Mouse (Mus musculus): Measurements from ENCODE around the gene Sgo2b. TPM values are rescaled to one million over a fixed set of nuclear protein-coding genes. Genes with fewer than 3 reads are reported as not detected.
"Not testable (repeated sequence)": the region's sequence is repeated elsewhere in the genome, so short reads cannot be mapped to it uniquely, and the experiment has no call there.

Gene Sgo2b
- not detected in 2 replicates for polyA plus RNA-seq (2016; fragmentation: Nextera tagmentation; extraction: Ambion mirVana)

- Histone ChIP-seq H3K9ac (no peak within 1 kb of the TSS), H3K4me3 (replicated peaks) (peak within 1 kb of the TSS; percentile 36), H3K27me3 (no peaks in the 10 kb centered on the region; the same call in none of the 2 replicates), H3K4me2 (peak within 1 kb of the TSS; percentile 70), H3K9me3 (no peaks in the 10 kb centered on the region), H3K36me3 (replicated peaks) (no peaks in the 10 kb centered on the region), H3K27ac (no peak within 1 kb of the TSS), H3K4me1 (peaks cover 6% of the 10 kb centered on the region; the same call in 1 of the 2 replicates)
- ATAC-seq (ENCODE audit: low FRiP score): peak; percentile 82
- 8% methylated on average over 28 of the region's 30 CpGs for WGBS
Observed at GRCm38 (mm10) chr8:63951626-63952377, at the start of gene Sgo2b. TSS of gene Sgo2b (minus strand) at chr8:63952248.

DNA sequence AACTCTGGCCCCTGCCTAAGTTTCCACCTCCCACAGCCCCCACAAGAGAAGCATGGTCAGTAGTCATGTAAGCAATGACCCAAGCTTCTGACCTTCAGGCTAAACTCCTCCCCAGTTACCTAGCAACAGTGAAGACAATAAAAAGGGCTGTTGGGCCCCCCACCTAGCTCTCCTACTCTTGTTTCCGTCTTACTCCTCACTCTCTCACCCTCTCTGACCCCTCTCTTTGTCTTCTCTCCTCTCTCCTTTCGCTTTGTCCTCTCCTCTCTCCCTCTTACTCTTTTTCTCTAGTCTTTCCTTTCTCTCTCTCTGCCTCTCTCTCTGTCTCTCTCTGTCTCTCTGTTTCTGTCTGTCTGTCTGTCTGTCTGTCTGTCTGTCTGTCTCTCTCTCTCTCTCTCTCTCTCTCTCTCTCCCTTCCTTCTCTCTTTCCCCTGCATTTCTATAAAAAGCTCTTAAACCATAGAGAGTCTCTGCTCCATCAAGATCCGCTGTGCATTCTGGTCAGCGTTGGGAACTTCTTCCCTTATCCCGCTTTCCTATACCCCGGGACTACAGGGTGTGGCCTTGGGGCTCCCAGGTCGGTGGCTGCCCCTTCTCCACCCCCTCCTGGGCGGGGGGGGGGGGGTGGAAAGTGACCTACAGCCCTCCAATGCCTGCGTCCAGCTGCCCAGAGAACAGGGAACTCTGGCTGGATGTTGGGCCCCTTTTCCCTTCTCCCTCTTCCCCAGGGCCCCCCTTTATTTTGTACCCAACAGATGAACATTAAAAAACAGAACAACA, 18.8 kb upstream of the Sgo2b start:
- H3K4me1 ChIP-seq; H3K4me3 ChIP-seq (replicated peaks); H3K27ac ChIP-seq; ATAC-seq (ENCODE audit: low FRiP score); H3K9me3 ChIP-seq; H3K9ac ChIP-seq; H3K36me3 ChIP-seq (replicated peaks); H3K4me2 ChIP-seq; H3K27me3 ChIP-seq: not testable (repeated sequence)
- WGBS: 38% methylated on average over 8 of the region's 9 CpGs

GRCm38 (mm10) chr8:63961032-63961785, 9.2 kb upstream of the Sgo2b start:
- no peak overlapping the region for H3K27ac ChIP-seq
- H3K36me3 ChIP-seq (replicated peaks): no peaks in the 10 kb centered on the region
- no peak overlapping the region for H3K9ac ChIP-seq
- no peak overlapping the region for H3K4me2 ChIP-seq
- H3K4me3 ChIP-seq (replicated peaks): no peak overlapping the region
- no peak for ATAC-seq (ENCODE audit: low FRiP score)
- 80% methylated on average over 3 of the region's 3 CpGs for WGBS
- H3K27me3 ChIP-seq: no peaks in the 10 kb centered on the region
- no peaks in the 10 kb centered on the region for H3K4me1 ChIP-seq
- 0 out of 2 replicates have a peak, but pooled peaks cover 3% of the 10 kb centered on the region for H3K9me3 ChIP-seq

DNA sequence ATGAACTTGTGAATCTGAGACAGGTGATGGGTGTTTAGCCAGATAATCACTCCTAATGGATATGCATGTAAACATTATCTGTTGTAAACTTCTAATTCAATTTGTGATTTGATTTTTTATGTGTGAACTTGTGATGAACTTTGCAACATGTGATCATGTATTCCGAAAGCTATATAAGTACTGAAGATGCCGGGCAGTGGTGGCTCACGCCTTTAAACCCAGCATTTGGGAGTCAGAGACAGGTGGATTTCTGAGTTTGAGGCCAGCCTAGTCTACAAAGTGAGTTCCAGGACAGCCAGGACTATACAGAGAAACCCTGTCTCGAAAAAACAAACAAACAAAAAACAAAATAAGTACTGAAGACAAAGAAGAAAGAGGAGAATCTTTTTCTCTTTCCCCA, 1.8 kb upstream of the Sgo2b start:
- WGBS: 90% methylated on average over 4 of the region's 4 CpGs
- ATAC-seq (ENCODE audit: low FRiP score): not testable (repeated sequence)

DNA sequence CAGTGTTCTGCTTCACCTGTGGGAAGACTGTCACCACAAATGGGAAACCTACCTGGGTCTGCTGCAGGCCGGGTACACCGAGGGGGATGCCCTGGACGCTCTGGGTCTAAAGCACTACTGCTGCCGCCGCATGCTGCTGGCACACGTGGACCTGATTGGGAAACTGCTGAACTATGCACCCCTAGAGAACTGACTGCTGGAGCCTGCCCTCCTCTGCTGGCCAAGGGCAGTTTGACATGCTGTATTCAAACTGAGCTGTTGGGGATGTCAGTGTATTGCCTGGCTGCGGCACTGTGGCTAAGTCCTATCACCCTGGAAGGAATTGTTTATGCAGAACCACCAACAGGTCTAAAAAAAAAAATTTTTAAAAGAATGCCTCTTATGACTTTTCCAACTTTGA, 18.9 kb downstream of the Sgo2b start:
- H3K4me2 ChIP-seq: no peak overlapping the region
- no peak overlapping the region for H3K9ac ChIP-seq
- no peaks in the 10 kb centered on the region for H3K4me1 ChIP-seq
- no peak overlapping the region for H3K4me3 ChIP-seq (replicated peaks)
- H3K36me3 ChIP-seq (replicated peaks): no peaks in the 10 kb centered on the region
- 70% methylated on average over 7 of the region's 7 CpGs for WGBS
- no peaks in the 10 kb centered on the region for H3K27me3 ChIP-seq
- no peak overlapping the region for H3K27ac ChIP-seq
- no peak for ATAC-seq (ENCODE audit: low FRiP score)
- H3K9me3 ChIP-seq: no peaks in the 10 kb centered on the region

More for the DNA sequence above, 1.8 kb upstream of the Sgo2b start:
- not testable (repeated sequence) for H3K9me3 ChIP-seq; H3K36me3 ChIP-seq (replicated peaks); H3K27me3 ChIP-seq; H3K9ac ChIP-seq; H3K4me1 ChIP-seq; H3K27ac ChIP-seq; H3K4me2 ChIP-seq; H3K4me3 ChIP-seq (replicated peaks)

- H3K9ac ChIP-seq: no peak overlapping the region
- H3K27me3 ChIP-seq: no peaks in the 10 kb centered on the region
- no peak for ATAC-seq (ENCODE audit: low FRiP score)
- H3K4me1 ChIP-seq: no peaks in the 10 kb centered on the region
- H3K36me3 ChIP-seq (replicated peaks): no peaks in the 10 kb centered on the region
- no peak overlapping the region for H3K4me3 ChIP-seq (replicated peaks)
- H3K27ac ChIP-seq: no peak overlapping the region
- no peaks in the 10 kb centered on the region for H3K9me3 ChIP-seq
- H3K4me2 ChIP-seq: no peak overlapping the region
- WGBS: 49% methylated on average over 3 of the region's 3 CpGs
Observed at GRCm38 (mm10) chr8:63929301-63930097, 22.5 kb downstream of the Sgo2b start.

GRCm38 (mm10) chr8:63921257-63921960, 30.6 kb downstream of the Sgo2b start:
- Histone ChIP-seq H3K9me3 (no peaks in the 10 kb centered on the region), H3K4me3 (replicated peaks) (no peak overlapping the region), H3K27ac (no peak overlapping the region), H3K4me1 (no peaks in the 10 kb centered on the region), H3K4me2 (no peak overlapping the region), H3K36me3 (replicated peaks) (no peaks in the 10 kb centered on the region), H3K27me3 (no peaks in the 10 kb centered on the region), H3K9ac (no peak overlapping the region)
- 50% methylated on average over 4 of the region's 4 CpGs for WGBS
- ATAC-seq (ENCODE audit: low FRiP score): no peak

DNA sequence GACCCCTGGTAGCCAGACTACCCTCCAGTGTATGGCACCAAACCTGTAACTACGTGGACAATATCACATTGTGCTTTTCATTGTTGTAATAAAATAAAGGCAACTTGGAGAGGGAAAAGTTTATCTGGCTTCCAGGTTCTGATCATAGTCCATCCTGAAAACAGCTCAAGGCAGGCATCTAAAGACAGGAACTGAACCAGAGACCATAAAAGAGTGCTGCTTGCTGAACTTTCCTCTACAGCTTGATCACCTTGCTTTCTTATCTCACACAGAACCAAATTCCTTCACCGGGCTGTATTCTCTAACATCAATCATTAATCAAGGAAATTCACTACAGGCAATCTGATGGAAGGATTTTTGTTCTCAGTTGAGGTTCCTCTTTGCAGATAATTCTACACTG, 57.0 kb downstream of the Sgo2b start:
- H3K4me2 ChIP-seq: no peak overlapping the region
- H3K4me1 ChIP-seq: no peaks in the 10 kb centered on the region
- 74% methylated on average over 2 of the region's 2 CpGs for WGBS
- H3K9ac ChIP-seq: no peak overlapping the region
- no peaks in the 10 kb centered on the region for H3K36me3 ChIP-seq (replicated peaks)
- ATAC-seq (ENCODE audit: low FRiP score): no peak
- H3K4me3 ChIP-seq (replicated peaks): no peak overlapping the region
- H3K27ac ChIP-seq: no peak overlapping the region
- no peaks in the 10 kb centered on the region for H3K27me3 ChIP-seq
- H3K9me3 ChIP-seq: no peaks in the 10 kb centered on the region

GRCm38 (mm10) chr8:63878353-63878752, 73.7 kb downstream of the Sgo2b start:
- H3K9me3 ChIP-seq: no peaks in the 10 kb centered on the region
- no peak overlapping the region for H3K27ac ChIP-seq
- WGBS: 85% methylated on average over 4 of the region's 4 CpGs
- no peaks in the 10 kb centered on the region for H3K27me3 ChIP-seq
- no peak overlapping the region for H3K4me3 ChIP-seq (replicated peaks)
- H3K9ac ChIP-seq: no peak overlapping the region
- H3K36me3 ChIP-seq (replicated peaks): no peaks in the 10 kb centered on the region
- H3K4me2 ChIP-seq: no peak overlapping the region
- 0 out of 2 replicates have a peak, but pooled peaks have one; percentile 20 for ATAC-seq (ENCODE audit: low FRiP score)
- no peaks in the 10 kb centered on the region for H3K4me1 ChIP-seq

- no peaks in the 10 kb centered on the region for H3K27me3 ChIP-seq
- H3K9me3 ChIP-seq: no peaks in the 10 kb centered on the region
- peak; percentile 88 for ATAC-seq (ENCODE audit: low FRiP score)
- WGBS: 24% methylated on average over 6 of the region's 6 CpGs
- no peak overlapping the region for H3K27ac ChIP-seq
- H3K4me2 ChIP-seq: no peak overlapping the region
- H3K4me3 ChIP-seq (replicated peaks): no peak overlapping the region
- H3K9ac ChIP-seq: no peak overlapping the region
- no peaks in the 10 kb centered on the region for H3K4me1 ChIP-seq
- no peaks in the 10 kb centered on the region for H3K36me3 ChIP-seq (replicated peaks)
Observed at GRCm38 (mm10) chr8:63877393-63877792, 74.7 kb downstream of the Sgo2b start.

DNA sequence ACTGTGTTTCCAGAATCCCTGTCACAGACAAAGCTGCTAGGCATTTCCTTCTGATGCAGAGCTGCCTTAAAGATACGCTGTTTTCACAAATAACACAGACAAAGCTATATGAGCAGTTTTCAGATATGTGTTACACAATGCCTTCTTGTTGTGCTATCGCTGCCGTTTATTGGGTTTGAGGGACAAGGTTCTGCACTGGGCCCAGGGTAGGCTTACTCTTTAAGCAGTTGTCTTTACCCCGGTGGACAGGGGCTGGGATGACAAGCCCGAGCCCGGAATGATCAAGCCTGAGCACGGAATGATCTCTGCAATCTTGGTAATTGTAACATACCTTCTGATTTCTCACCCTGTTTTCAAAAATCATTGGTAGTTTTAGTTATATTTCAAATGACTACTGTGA, 75.1 kb downstream of the Sgo2b start:
- WGBS: 93% methylated on average over 7 of the region's 7 CpGs
- H3K27ac ChIP-seq: no peak overlapping the region

More for the DNA sequence above, 75.1 kb downstream of the Sgo2b start:
- no peaks in the 10 kb centered on the region for H3K4me1 ChIP-seq
- no peaks in the 10 kb centered on the region for H3K27me3 ChIP-seq
- H3K36me3 ChIP-seq (replicated peaks): no peaks in the 10 kb centered on the region
- H3K4me2 ChIP-seq: no peak overlapping the region
- peak; percentile 49; the same call in 1 of the 2 replicates for ATAC-seq (ENCODE audit: low FRiP score)
- H3K9ac ChIP-seq: no peak overlapping the region
- H3K4me3 ChIP-seq (replicated peaks): no peak overlapping the region
- no peaks in the 10 kb centered on the region for H3K9me3 ChIP-seq

Measured in forebrain, embryonic 12.5 days (tissue).